Mouse (Mus musculus): ENCODE data around the gene Zfp385b. TPM values are rescaled to one million over a fixed set of nuclear protein-coding genes. Genes with fewer than 3 reads are reported as not detected.

Zfp385b gene
- polyA plus RNA-seq, 1 experiment = not detected

- Histone ChIP-seq H3K4me1 (ENCODE audit: control insufficient read depth, insufficient read depth, insufficient read length, low read length) (no peaks in the 10 kb centered on the region), H3K27ac (replicated peaks; ENCODE audit: low read depth, low read length) (no peak overlapping the region), H3K4me3 (ENCODE audit: insufficient read depth, low read depth, low read length) (no peak overlapping the region)
These were observed 128.3 kb downstream of the Zfp385b start for GRCm38 (mm10) chr2:77691174-77691573.

GRCm38 (mm10) chr2:77690316-77690715, 129.1 kb downstream of the Zfp385b start:
- no peaks in the 10 kb centered on the region for H3K4me1 ChIP-seq (ENCODE audit: control insufficient read depth, insufficient read depth, insufficient read length, low read length)
- no peak overlapping the region for H3K27ac ChIP-seq (replicated peaks; ENCODE audit: low read depth, low read length)
- no peak overlapping the region for H3K4me3 ChIP-seq (ENCODE audit: insufficient read depth, low read depth, low read length)

GRCm38 (mm10) chr2:77688651-77689050, 130.8 kb downstream of the Zfp385b start:
- H3K4me3 ChIP-seq (ENCODE audit: insufficient read depth, low read depth, low read length) = no peak overlapping the region
- H3K27ac ChIP-seq (replicated peaks; ENCODE audit: low read depth, low read length) = no peak overlapping the region
- no peaks in the 10 kb centered on the region for H3K4me1 ChIP-seq (ENCODE audit: control insufficient read depth, insufficient read depth, insufficient read length, low read length)

- no peak overlapping the region for H3K4me3 ChIP-seq (ENCODE audit: insufficient read depth, low read depth, low read length)
- H3K27ac ChIP-seq (replicated peaks; ENCODE audit: low read depth, low read length) = no peak overlapping the region
- no peaks in the 10 kb centered on the region for H3K4me1 ChIP-seq (ENCODE audit: control insufficient read depth, insufficient read depth, insufficient read length, low read length)
These were observed 135.4 kb downstream of the Zfp385b start for GRCm38 (mm10) chr2:77684088-77684487.

GRCm38 (mm10) chr2:77682205-77682604, 137.2 kb downstream of the Zfp385b start:
- H3K4me1 ChIP-seq (ENCODE audit: control insufficient read depth, insufficient read depth, insufficient read length, low read length) = no peaks in the 10 kb centered on the region
- H3K4me3 ChIP-seq (ENCODE audit: insufficient read depth, low read depth, low read length) = no peak overlapping the region
- no peak overlapping the region for H3K27ac ChIP-seq (replicated peaks; ENCODE audit: low read depth, low read length)

- H3K27ac ChIP-seq (replicated peaks; ENCODE audit: low read depth, low read length) = no peak overlapping the region
- no peak overlapping the region for H3K4me3 ChIP-seq (ENCODE audit: insufficient read depth, low read depth, low read length)
- H3K4me1 ChIP-seq (ENCODE audit: control insufficient read depth, insufficient read depth, insufficient read length, low read length) = no peaks in the 10 kb centered on the region
These were observed 137.7 kb downstream of the Zfp385b start for GRCm38 (mm10) chr2:77681741-77682140.

- Histone ChIP-seq H3K27ac (replicated peaks; ENCODE audit: low read depth, low read length) (no peak overlapping the region), H3K4me3 (ENCODE audit: insufficient read depth, low read depth, low read length) (no peak overlapping the region), H3K4me1 (ENCODE audit: control insufficient read depth, insufficient read depth, insufficient read length, low read length) (no peaks in the 10 kb centered on the region)
These were observed 145.7 kb downstream of the Zfp385b start for GRCm38 (mm10) chr2:77673770-77674169.

- H3K4me3 ChIP-seq (ENCODE audit: insufficient read depth, low read depth, low read length) = no peak overlapping the region
- H3K4me1 ChIP-seq (ENCODE audit: control insufficient read depth, insufficient read depth, insufficient read length, low read length) = no peaks in the 10 kb centered on the region
- no peak overlapping the region for H3K27ac ChIP-seq (replicated peaks; ENCODE audit: low read depth, low read length)
These were observed 147.1 kb downstream of the Zfp385b start for GRCm38 (mm10) chr2:77672215-77672905.

GRCm38 (mm10) chr2:77662171-77662570, 157.3 kb downstream of the Zfp385b start:
- H3K4me3 ChIP-seq (ENCODE audit: insufficient read depth, low read depth, low read length) = no peak overlapping the region
- H3K27ac ChIP-seq (replicated peaks; ENCODE audit: low read depth, low read length) = no peak overlapping the region
- H3K4me1 ChIP-seq (ENCODE audit: control insufficient read depth, insufficient read depth, insufficient read length, low read length) = no peaks in the 10 kb centered on the region

- Histone ChIP-seq H3K27ac (replicated peaks; ENCODE audit: low read depth, low read length) (no peak overlapping the region), H3K4me3 (ENCODE audit: insufficient read depth, low read depth, low read length) (no peak overlapping the region), H3K4me1 (ENCODE audit: control insufficient read depth, insufficient read depth, insufficient read length, low read length) (no peaks in the 10 kb centered on the region)
These were observed 165.8 kb downstream of the Zfp385b start for GRCm38 (mm10) chr2:77653686-77654085.

- no peak overlapping the region for H3K4me3 ChIP-seq (ENCODE audit: insufficient read depth, low read depth, low read length)
- no peaks in the 10 kb centered on the region for H3K4me1 ChIP-seq (ENCODE audit: control insufficient read depth, insufficient read depth, insufficient read length, low read length)
- H3K27ac ChIP-seq (replicated peaks; ENCODE audit: low read depth, low read length) = no peak overlapping the region
These were observed 177.8 kb downstream of the Zfp385b start for GRCm38 (mm10) chr2:77641521-77642170.

GRCm38 (mm10) chr2:77639993-77640392, 179.4 kb downstream of the Zfp385b start:
- H3K4me1 ChIP-seq (ENCODE audit: control insufficient read depth, insufficient read depth, insufficient read length, low read length) = no peaks in the 10 kb centered on the region
- H3K27ac ChIP-seq (replicated peaks; ENCODE audit: low read depth, low read length) = no peak overlapping the region
- no peak overlapping the region for H3K4me3 ChIP-seq (ENCODE audit: insufficient read depth, low read depth, low read length)

- Histone ChIP-seq H3K27ac (replicated peaks; ENCODE audit: low read depth, low read length) (no peak overlapping the region), H3K4me3 (ENCODE audit: insufficient read depth, low read depth, low read length) (no peak overlapping the region), H3K4me1 (ENCODE audit: control insufficient read depth, insufficient read depth, insufficient read length, low read length) (no peaks in the 10 kb centered on the region)
These were observed 187.8 kb downstream of the Zfp385b start for GRCm38 (mm10) chr2:77631606-77632005.

- H3K4me1 ChIP-seq (ENCODE audit: control insufficient read depth, insufficient read depth, insufficient read length, low read length) = no peaks in the 10 kb centered on the region
- H3K4me3 ChIP-seq (ENCODE audit: insufficient read depth, low read depth, low read length) = no peak overlapping the region
- H3K27ac ChIP-seq (replicated peaks; ENCODE audit: low read depth, low read length) = no peak overlapping the region
These were observed 191.7 kb downstream of the Zfp385b start for GRCm38 (mm10) chr2:77627622-77628231.

- Histone ChIP-seq H3K27ac (replicated peaks; ENCODE audit: low read depth, low read length) (no peak overlapping the region), H3K4me3 (ENCODE audit: insufficient read depth, low read depth, low read length) (no peak overlapping the region), H3K4me1 (ENCODE audit: control insufficient read depth, insufficient read depth, insufficient read length, low read length) (no peaks in the 10 kb centered on the region)
These were observed 200.8 kb downstream of the Zfp385b start for GRCm38 (mm10) chr2:77618686-77619085.
